Mouse (Mus musculus) CD4-positive, CD25-positive, alpha-beta regulatory T cell, adult 4 months (primary cell): ENCODE data around the gene Gm20388. TPM values are rescaled to one million over a fixed set of nuclear protein-coding genes. Genes with fewer than 3 reads are reported as not detected.

Experiments
- polyA plus RNA-seq, 2 experiments: library from polyadenylated mRNA; unstranded; fragments of 100-300 nt; shearing (Covaris generic); gene quantifications; one replicate each; pipeline ENCODE4 v1.2.1; 2017

Gm20388 gene
- polyA plus RNA-seq, 2 experiments from 2014 or later: 10.7 to 12.8 TPM

Other genes starting within 250 kb of the Gm20388 start
- not detected for gene Wfdc1, start 244.5 kb upstream of the Gm20388 start, polyA plus RNA-seq
- under 1 TPM in 1 of 2 experiments, not detected in 1; 0.18 TPM for gene Atp2c2, start 210.8 kb upstream of the Gm20388 start, polyA plus RNA-seq
- gene Tldc1, start 132.4 kb upstream of the Gm20388 start, polyA plus RNA-seq: 10 to 100 TPM in 1 of 2 experiments, 1 to 10 TPM in 1; 6.5 to 14.3 TPM
- gene Cotl1, start 70.3 kb upstream of the Gm20388 start, polyA plus RNA-seq: 100 to 1,000 TPM; 131 to 191 TPM
- 10 to 100 TPM in 1 of 2 experiments, 1 to 10 TPM in 1; 6.2 to 11.6 TPM for gene Klhl36, start 48.6 kb upstream of the Gm20388 start, polyA plus RNA-seq
- gene Usp10, start 481 bp upstream of the Gm20388 start, polyA plus RNA-seq: 10 to 100 TPM; 56.3 to 97.3 TPM
- under 1 TPM; 0.11 to 0.14 TPM for gene Crispld2, start 81.6 kb downstream of the Gm20388 start, polyA plus RNA-seq
- 1 to 10 TPM; 4.9 to 5.4 TPM for gene Zdhhc7, start 190.6 kb downstream of the Gm20388 start, polyA plus RNA-seq
- under 1 TPM in 1 of 2 experiments, not detected in 1; 0.20 TPM for gene 6430548M08Rik, start 203.3 kb downstream of the Gm20388 start, polyA plus RNA-seq